Mouse (Mus musculus) retina, embryonic 14.5 days (tissue): ENCODE data around the gene Nacc2.

Experiments
- DNase-seq: peaks from one replicate; pipeline ENCODE4 v3.0.0-alpha.2; 2015; ENCODE audit warnings: low spot score

The Nacc2 gene

DNA sequence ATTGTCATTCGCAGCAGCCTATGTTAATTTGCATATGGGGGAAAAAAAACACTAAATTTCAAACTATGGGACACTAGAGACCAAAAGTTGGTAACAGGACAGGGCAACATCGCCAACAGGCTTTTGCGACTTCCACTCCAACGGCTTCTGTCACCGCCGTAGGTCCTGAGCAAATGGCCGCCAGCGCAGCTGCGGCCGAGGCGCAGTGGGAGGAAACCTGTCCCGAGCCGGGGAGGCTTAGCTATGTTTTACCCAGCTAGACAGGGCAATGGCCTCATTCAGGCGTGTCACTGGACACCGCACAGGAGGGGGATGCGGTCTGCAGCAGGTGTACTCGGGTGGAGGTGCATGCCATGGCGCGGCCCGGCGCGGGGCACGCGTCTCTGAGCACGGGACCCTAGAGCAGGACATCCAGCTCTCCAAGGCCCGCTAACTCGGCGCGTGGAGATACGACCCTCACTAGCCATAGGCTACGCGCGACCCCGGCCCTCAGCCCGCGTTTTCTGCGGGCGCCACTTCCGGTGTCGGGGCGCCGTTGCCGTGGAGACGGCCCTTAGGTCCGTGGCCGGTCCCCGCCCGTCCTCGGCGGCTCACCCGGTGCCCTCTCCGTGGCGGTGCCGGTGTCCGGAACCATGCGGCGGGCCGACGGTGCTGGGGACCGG lies 16.7 kb upstream of the Nacc2 start:
- DNase-seq: peak; percentile 80

- no peak for DNase-seq
These were observed 16.1 kb upstream of the Nacc2 start for GRCm38 (mm10) chr2:26139034-26139544.

GRCm38 (mm10) chr2:26138252-26139033 lies 15.4 kb upstream of the Nacc2 start:
- DNase-seq: no peak

DNA sequence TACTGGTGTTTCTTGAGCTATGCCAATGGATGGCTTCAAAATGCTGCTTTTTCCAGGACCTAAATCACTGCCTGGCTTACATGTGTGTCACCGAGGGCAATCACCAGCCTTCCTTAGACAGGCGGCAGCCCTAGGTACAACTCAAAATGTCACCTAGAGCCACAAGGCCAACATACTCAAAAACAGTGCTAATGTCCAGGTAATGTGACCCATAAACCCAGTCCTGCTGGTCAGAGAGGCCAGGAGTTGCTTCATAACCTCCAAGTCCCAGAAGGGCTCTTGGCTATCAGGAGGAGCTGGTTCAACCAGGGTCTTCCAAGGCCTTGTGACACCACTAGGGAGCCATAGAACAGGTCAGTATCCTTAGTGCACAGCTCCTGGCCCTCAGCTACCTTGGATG lies 11.6 kb upstream of the Nacc2 start:
- no peak for DNase-seq

GRCm38 (mm10) chr2:26132628-26133551 lies 9.9 kb upstream of the Nacc2 start:
- peak; percentile 87 for DNase-seq

DNA sequence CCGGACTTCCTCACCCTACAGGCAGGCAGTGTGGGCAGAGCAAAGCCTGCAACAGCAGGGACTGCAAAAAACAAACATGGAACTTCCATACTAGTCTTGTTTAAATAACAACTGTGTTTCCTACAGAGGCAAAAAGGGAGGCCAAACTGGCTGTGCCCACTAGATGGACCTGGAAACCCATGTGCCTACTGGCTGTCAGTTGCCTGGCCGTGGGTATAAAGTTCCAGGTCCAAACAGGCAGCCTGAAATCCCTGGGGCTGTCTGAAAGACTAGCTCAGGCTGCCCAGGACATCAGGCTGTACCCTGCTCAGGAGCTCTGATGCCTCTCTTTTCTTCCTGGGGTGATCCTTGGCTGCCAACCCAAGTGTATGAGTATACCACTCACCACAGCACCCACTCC lies 8.3 kb upstream of the Nacc2 start:
- no peak for DNase-seq

DNA sequence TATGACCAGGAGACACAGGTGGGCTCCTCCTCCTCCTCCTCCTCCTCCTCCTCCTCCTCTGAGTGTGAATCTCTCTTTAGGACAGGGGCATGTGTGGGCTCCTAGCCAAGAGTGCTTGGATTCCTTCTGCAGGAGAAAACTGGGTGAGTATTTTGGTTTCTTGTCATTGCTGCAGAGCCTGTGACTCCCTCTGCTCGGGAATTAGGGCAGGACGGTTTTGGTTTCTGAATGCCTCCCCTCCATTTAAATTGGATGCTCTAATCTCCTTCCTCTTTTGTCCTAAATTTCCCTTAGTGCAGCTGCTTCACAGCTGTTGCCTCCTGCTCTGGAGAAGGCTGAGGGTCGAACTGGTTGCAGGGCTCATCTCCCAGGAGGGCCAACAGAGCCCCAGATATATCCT lies 6.9 kb upstream of the Nacc2 start:
- no peak for DNase-seq

GRCm38 (mm10) chr2:26129346-26129745 lies 6.3 kb upstream of the Nacc2 start:
- no peak for DNase-seq

DNA sequence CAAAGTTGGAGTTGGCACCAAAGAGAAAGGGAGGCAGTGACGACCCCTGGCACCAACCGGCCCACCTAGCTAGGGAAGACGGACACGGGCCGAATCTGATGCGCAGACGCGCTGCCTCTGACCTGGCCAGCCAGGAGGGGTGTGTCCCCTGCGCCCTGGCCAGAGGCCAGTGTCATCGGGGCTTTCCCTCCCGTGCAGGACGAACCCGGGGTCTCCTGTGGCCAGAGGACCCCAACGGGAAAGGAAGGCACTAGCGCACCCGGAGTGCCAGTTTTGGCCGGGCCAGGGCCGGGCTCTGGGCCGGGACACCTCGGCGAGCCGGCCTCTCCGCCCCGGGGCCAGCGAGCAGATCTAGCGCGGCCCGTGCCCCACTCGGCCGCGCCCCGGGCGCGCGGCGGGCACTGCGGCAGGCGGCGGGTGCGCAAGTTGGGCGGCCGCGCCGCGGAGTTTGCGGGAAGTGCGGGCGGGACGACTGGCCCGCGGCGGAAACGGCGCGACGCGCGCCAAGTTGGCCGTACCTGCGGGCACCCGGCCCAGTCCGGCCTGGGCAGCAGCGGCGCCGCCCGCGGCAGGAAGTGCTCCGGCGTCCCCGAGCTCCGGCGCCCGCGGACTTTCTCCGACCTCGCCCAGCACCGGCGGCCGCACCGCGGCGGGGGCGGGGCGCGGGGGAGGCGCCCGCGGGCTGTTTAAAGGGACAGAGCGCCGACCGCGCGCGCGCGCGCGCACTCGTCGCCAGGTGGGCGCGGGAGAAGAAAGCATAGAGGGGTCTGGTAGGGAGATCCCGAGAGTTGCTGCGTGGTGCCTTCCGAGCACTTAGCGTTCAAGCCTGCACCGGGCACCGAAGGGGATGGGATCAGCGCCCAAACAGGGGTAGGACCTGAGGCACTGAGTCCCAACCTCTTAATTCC lies 595 bp downstream of the Nacc2 start:
- DNase-seq: peak; percentile 53

GRCm38 (mm10) chr2:26121541-26122083 lies 1.4 kb downstream of the Nacc2 start:
- DNase-seq: no peak

GRCm38 (mm10) chr2:26119626-26120025 lies 3.4 kb downstream of the Nacc2 start:
- DNase-seq: no peak

DNA sequence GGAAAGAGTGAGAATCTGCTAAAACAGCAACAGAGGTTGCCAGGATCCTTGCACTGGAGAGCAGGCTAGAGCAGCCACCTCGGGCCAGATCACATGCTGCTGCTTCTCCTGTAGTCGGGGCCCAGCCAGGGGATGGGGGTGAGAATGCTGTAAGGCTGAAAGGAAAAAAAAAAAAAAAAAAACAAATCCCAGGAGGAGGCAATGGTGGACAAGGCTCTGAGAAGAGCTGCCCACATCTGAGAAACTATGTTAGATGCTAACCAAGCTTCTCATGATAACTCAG lies 3.8 kb downstream of the Nacc2 start:
- no peak for DNase-seq

DNA sequence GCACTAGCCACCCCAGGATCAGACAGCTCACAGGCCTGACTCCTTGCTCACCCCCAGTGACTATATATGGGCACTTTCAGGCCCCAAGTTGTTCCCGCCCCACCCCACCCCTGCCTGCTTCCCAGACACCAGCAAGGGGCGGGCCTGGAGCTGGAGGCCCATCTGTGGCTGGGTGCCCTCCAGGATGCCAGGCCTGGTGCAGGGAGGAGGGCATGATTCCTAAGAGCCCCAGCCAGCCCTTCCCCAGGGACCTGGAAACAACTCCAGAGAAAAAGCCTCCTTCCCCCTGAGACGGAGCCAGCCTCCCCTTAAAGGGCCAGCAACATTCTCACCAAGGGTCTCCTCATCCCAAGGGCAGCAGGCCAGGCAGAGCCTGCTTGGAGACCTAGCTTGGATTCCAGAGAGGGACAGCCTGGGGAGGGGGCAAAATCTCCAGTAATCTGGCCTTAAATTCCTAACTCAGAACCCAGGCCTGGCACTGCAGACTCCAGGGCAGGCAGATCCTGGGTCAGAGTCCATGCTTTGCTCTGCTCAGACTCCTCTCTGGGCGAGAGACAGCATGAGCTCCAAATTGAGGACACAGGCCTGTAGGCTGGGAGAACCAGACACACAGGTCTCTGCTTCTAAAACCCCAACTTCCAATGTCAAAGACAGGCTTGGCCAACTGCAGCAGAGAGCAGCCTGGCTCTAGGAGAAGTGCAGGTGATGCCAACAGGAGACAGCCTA lies 4.3 kb downstream of the Nacc2 start:
- no peak for DNase-seq

- no peak for DNase-seq
These were observed 5.4 kb downstream of the Nacc2 start for GRCm38 (mm10) chr2:26117580-26117979.

GRCm38 (mm10) chr2:26116550-26116949 lies 6.5 kb downstream of the Nacc2 start:
- DNase-seq: no peak

GRCm38 (mm10) chr2:26115215-26115614 lies 7.8 kb downstream of the Nacc2 start:
- peak; percentile 59 for DNase-seq

GRCm38 (mm10) chr2:26108237-26108636 lies 14.8 kb downstream of the Nacc2 start:
- no peak for DNase-seq

DNA sequence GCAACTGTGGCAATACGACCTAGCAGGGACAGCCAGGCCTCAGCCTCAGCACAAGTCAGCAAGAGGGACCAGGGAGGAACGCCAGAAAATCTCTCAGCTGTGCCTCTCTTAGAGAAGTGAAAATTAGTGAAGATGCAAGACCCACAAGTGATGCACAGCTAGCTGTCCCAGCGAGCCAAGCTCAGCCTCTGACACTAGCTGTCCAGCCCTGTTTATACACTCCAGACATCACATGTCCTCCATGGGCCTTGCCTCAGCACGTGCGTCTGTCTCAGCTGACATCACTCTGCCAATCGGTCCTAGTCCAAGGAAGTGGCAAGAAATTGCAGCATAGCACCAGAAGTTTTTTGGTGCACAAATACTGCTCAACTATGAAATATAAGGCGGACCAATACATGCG lies 16.0 kb downstream of the Nacc2 start:
- DNase-seq: no peak

- no peak for DNase-seq
These were observed 16.8 kb downstream of the Nacc2 start for GRCm38 (mm10) chr2:26106233-26106632.

DNA sequence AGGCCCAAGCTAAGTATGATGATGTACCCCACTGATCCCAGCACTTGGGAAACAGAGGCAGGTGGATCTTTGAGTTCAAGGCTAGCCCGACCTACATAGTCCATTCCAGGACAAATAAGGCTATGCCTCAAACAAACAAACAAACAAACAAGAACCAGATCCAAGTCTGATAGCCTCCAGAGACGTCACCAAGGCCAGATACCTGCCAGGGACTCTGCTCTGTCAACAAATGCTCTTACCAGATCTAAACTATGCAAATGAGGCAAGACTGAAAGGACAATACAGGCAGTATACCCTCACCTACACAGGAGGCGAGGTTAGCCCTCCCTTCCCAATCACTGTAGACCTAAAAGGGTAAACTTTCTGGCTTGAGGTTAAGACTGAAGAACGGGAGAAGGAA lies 22.7 kb downstream of the Nacc2 start:
- no peak for DNase-seq

DNA sequence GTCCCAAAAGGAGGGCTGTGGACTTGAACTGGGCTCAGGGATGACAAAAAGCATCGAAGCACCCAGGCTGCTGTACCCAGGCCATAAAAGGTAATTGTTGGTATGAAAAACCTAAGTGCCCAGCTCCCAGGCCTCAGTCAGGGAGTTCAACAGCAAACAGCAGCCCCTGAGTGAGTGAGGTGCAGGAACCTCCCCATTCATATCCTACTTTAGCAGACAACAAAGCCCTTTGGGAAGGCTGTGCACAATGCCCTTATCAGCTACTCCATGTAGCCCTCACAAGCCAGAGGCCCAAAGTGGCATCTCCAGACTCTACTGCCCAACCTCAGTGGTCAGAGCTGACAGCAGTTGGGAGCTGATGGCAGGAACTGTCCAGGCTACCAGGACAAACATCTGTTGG lies 23.2 kb downstream of the Nacc2 start:
- no peak for DNase-seq
